Mouse (Mus musculus) ES-CJ7 (cell line): ENCODE results near the gene Man2a2.

Experiments used
- DNase-seq: peaks from one replicate; pipeline ENCODE4 v3.0.0; 2011; ENCODE audit warnings: low read depth, low spot score

The Man2a2 gene

GRCm38 (mm10) chr7:80371041-80371751, at the start of gene Man2a2:
Man2a2 (minus strand) TSS chr7:80371375.
- peak; percentile 47 for DNase-seq

- no peak for DNase-seq
Measured at GRCm38 (mm10) chr7:80420586-80420985, 49.4 kb upstream of the Man2a2 start.

GRCm38 (mm10) chr7:80419278-80419677, 48.1 kb upstream of the Man2a2 start:
- DNase-seq, result peak; percentile 32

- no peak for DNase-seq
Measured at GRCm38 (mm10) chr7:80418036-80418435, 46.9 kb upstream of the Man2a2 start.

GRCm38 (mm10) chr7:80417601-80418000, 46.4 kb upstream of the Man2a2 start:
- no peak for DNase-seq

GRCm38 (mm10) chr7:80416969-80417368, 45.8 kb upstream of the Man2a2 start:
- no peak for DNase-seq

- DNase-seq, result no peak
Measured at GRCm38 (mm10) chr7:80414303-80414855, 43.2 kb upstream of the Man2a2 start.

GRCm38 (mm10) chr7:80413512-80414302, 42.5 kb upstream of the Man2a2 start:
- DNase-seq, result no peak

GRCm38 (mm10) chr7:80412781-80413180, 41.6 kb upstream of the Man2a2 start:
- DNase-seq, result no peak

- DNase-seq, result no peak
Measured at GRCm38 (mm10) chr7:80412279-80412678, 41.1 kb upstream of the Man2a2 start.

- no peak for DNase-seq
Measured at GRCm38 (mm10) chr7:80410380-80410779, 39.2 kb upstream of the Man2a2 start.

GRCm38 (mm10) chr7:80407712-80408111, 36.5 kb upstream of the Man2a2 start:
- no peak for DNase-seq

GRCm38 (mm10) chr7:80406186-80406585, 35.0 kb upstream of the Man2a2 start:
- DNase-seq, result no peak

GRCm38 (mm10) chr7:80405188-80405695, 34.1 kb upstream of the Man2a2 start, which contains the start of gene Furin:
Furin (minus strand) TSS chr7:80405436.
- DNase-seq, result no peak

- DNase-seq, result no peak
Measured at GRCm38 (mm10) chr7:80404101-80404894, 33.1 kb upstream of the Man2a2 start.

- DNase-seq, result no peak
Measured at GRCm38 (mm10) chr7:80403551-80403950, 32.4 kb upstream of the Man2a2 start.

GRCm38 (mm10) chr7:80402651-80403321, 31.6 kb upstream of the Man2a2 start:
- no peak for DNase-seq

- peak; percentile 31 for DNase-seq
Measured at GRCm38 (mm10) chr7:80401860-80402641, 30.9 kb upstream of the Man2a2 start.

GRCm38 (mm10) chr7:80401041-80401859, 30.1 kb upstream of the Man2a2 start:
- DNase-seq, result no peak
